8 mouse cellular contexts compared by ENCODE assay signal in genomic region chr2:158410022-158411014, GRCm38 (mm10). TPM values are rescaled to one million over a fixed set of nuclear protein-coding genes. Genes with fewer than 3 reads are reported as not detected.
DNase-seq lines count a peak whose midpoint lies in the region; ATAC-seq lines count a peak whose summit lies in the region.

No protein-coding gene starts in this region.

- H3K27me3 ChIP-seq in forebrain, embryonic 14.5 days (replicated peaks; ENCODE audit: control insufficient read depth, insufficient read depth, low read length) = no peaks in the 10 kb centered on the region
- H3K27me3 ChIP-seq in hindbrain, embryonic 11.5 days (ENCODE audit: control insufficient read depth, insufficient read depth, low read length) = no peaks in the 10 kb centered on the region
- no peaks in the 10 kb centered on the region for H3K27me3 ChIP-seq in limb, embryonic 13.5 days
- H3K27me3 ChIP-seq in midbrain, embryonic 14.5 days (ENCODE audit: control insufficient read depth, insufficient read depth, low read length) = no peaks in the 10 kb centered on the region

- H3K4me3 ChIP-seq in forebrain, embryonic 14.5 days (ENCODE audit: low read depth, low read length) = peak overlapping the region; percentile 92
- peak overlapping the region; percentile 89 for H3K4me3 ChIP-seq in hindbrain, embryonic 11.5 days (ENCODE audit: low read depth, low read length)
- peak overlapping the region; percentile 96 for H3K4me3 ChIP-seq in limb, embryonic 13.5 days
- peak overlapping the region; percentile 95 for H3K4me3 ChIP-seq in midbrain, embryonic 14.5 days (replicated peaks; ENCODE audit: low read depth, low read length)

- peak overlapping the region; percentile 79 for H3K27ac ChIP-seq in forebrain, embryonic 14.5 days (ENCODE audit: low read depth, low read length)
- peak overlapping the region; percentile 82 for H3K27ac ChIP-seq in hindbrain, embryonic 11.5 days (ENCODE audit: low read depth, low read length)
- peak overlapping the region; percentile 81; the same call in 1 of the 2 replicates for H3K27ac ChIP-seq in limb, embryonic 13.5 days
- peak overlapping the region; percentile 91 for H3K27ac ChIP-seq in midbrain, embryonic 14.5 days (replicated peaks; ENCODE audit: low read depth, low read length)

- H3K4me1 ChIP-seq in forebrain, embryonic 14.5 days (ENCODE audit: control insufficient read depth, insufficient read depth, low read length) = peaks cover 15% of the 10 kb centered on the region
- H3K4me1 ChIP-seq in hindbrain, embryonic 11.5 days (replicated peaks; ENCODE audit: control insufficient read depth, insufficient read depth, low read length) = no peaks in the 10 kb centered on the region
- peaks cover 25% of the 10 kb centered on the region for H3K4me1 ChIP-seq in limb, embryonic 13.5 days
- peaks cover 25% of the 10 kb centered on the region for H3K4me1 ChIP-seq in midbrain, embryonic 14.5 days (ENCODE audit: control insufficient read depth, insufficient read depth, low read length)

- no peaks in the 10 kb centered on the region for H3K9me3 ChIP-seq in forebrain, embryonic 14.5 days (replicated peaks; ENCODE audit: control insufficient read depth, low read length)
- H3K9me3 ChIP-seq in hindbrain, embryonic 11.5 days (ENCODE audit: control insufficient read depth, low read length) = no peaks in the 10 kb centered on the region
- no peaks in the 10 kb centered on the region for H3K9me3 ChIP-seq in limb, embryonic 13.5 days
- H3K9me3 ChIP-seq in midbrain, embryonic 14.5 days (ENCODE audit: control insufficient read depth, low read length) = no peaks in the 10 kb centered on the region

- peak; percentile 36 for DNase-seq in kidney, adult 11 months
- no peak for DNase-seq in kidney, adult 18-20 months
- DNase-seq in cerebellum, adult 18-20 months = peak; percentile 44 to 61
- DNase-seq in forebrain, embryonic 14.5 days (ENCODE audit: low spot score) = peak; percentile 22
- DNase-seq in hindbrain, embryonic 11.5 days (ENCODE audit: low spot score) = peak; percentile 54
- DNase-seq in midbrain, embryonic 14.5 days = peak; percentile 25
- DNase-seq in spleen, postnatal 10 days (ENCODE audit: low spot score in 2 of 2) = peak; percentile 62 to 68

- peak overlapping the region; percentile 92 for H3K4me2 ChIP-seq in forebrain, embryonic 14.5 days (ENCODE audit: low read length)
- H3K4me2 ChIP-seq in hindbrain, embryonic 11.5 days (replicated peaks; ENCODE audit: low read depth, low read length) = peak overlapping the region; percentile 85
- H3K4me2 ChIP-seq in limb, embryonic 13.5 days (replicated peaks) = peak overlapping the region; percentile 92
- H3K4me2 ChIP-seq in midbrain, embryonic 14.5 days (ENCODE audit: low read length) = peak overlapping the region; percentile 91

- peak; percentile 40 for ATAC-seq in forebrain, embryonic 14.5 days
- ATAC-seq in hindbrain, embryonic 11.5 days (ENCODE audit: low FRiP score) = peak; percentile 68
- ATAC-seq in limb, embryonic 13.5 days (ENCODE audit: low FRiP score, low read depth) = peak; percentile 20; the same call in 1 of the 2 replicates
- ATAC-seq in midbrain, embryonic 14.5 days (ENCODE audit: low FRiP score, low TSS enrichment) = peak; percentile 53

- 2% methylated on average over 57 of the region's 67 CpGs for WGBS in forebrain, embryonic 14.5 days
- 5% methylated on average over 44 of the region's 67 CpGs for WGBS in hindbrain, embryonic 11.5 days
- 2% methylated on average over 61 of the region's 67 CpGs for WGBS in limb, embryonic 13.5 days
- WGBS in midbrain, embryonic 14.5 days = 3% methylated on average over 47 of the region's 67 CpGs

- H3K9ac ChIP-seq in forebrain, embryonic 14.5 days (ENCODE audit: low read length) = peak overlapping the region; percentile 91
- H3K9ac ChIP-seq in hindbrain, embryonic 11.5 days (ENCODE audit: low read depth, low read length) = peak overlapping the region; percentile 83
- H3K9ac ChIP-seq in limb, embryonic 13.5 days = peak overlapping the region; percentile 90
- H3K9ac ChIP-seq in midbrain, embryonic 14.5 days (replicated peaks; ENCODE audit: low read length) = peak overlapping the region; percentile 90

- no peaks in the 10 kb centered on the region for H3K36me3 ChIP-seq in forebrain, embryonic 14.5 days (ENCODE audit: control insufficient read depth, insufficient read depth, low read length)
- no peaks in the 10 kb centered on the region for H3K36me3 ChIP-seq in hindbrain, embryonic 11.5 days (ENCODE audit: control insufficient read depth, insufficient read depth, low read length)
- no peaks in the 10 kb centered on the region for H3K36me3 ChIP-seq in limb, embryonic 13.5 days
- H3K36me3 ChIP-seq in midbrain, embryonic 14.5 days (ENCODE audit: control insufficient read depth, insufficient read depth, low read length) = no peaks in the 10 kb centered on the region

RNA-seq across cellular contexts. Expression of gene Ralgapb, which starts 0.7 kb away (rescaled TPM):
- polyA plus RNA-seq in forebrain, embryonic 14.5 days (2014; fragmentation: Nextera tagmentation; extraction: Ambion mirVana) = 22.8 and 25.7 TPM in 2 replicates
- polyA plus RNA-seq in hindbrain, embryonic 11.5 days (2014; fragmentation: Nextera tagmentation; extraction: Ambion mirVana) = 25.6 and 32.4 TPM in 2 replicates
- 17.5 and 18.6 TPM in 2 replicates for polyA plus RNA-seq in limb, embryonic 13.5 days (2015; fragmentation: Nextera tagmentation; extraction: Ambion mirVana)
- polyA plus RNA-seq in midbrain, embryonic 14.5 days (2014; fragmentation: Nextera tagmentation; extraction: Ambion mirVana) = 31.4 and 32.6 TPM in 2 replicates

RNA-seq across cellular contexts. Expression of gene Snhg11, which starts 34.9 kb away (rescaled TPM):
- 30.3 and 55.7 TPM in 2 replicates for polyA plus RNA-seq in forebrain, embryonic 14.5 days (2014; fragmentation: Nextera tagmentation; extraction: Ambion mirVana)
- 42.3 and 79.1 TPM in 2 replicates for polyA plus RNA-seq in hindbrain, embryonic 11.5 days (2014; fragmentation: Nextera tagmentation; extraction: Ambion mirVana)
- polyA plus RNA-seq in limb, embryonic 13.5 days (2015; fragmentation: Nextera tagmentation; extraction: Ambion mirVana) = 8.7 and 9.9 TPM in 2 replicates
- polyA plus RNA-seq in midbrain, embryonic 14.5 days (2014; fragmentation: Nextera tagmentation; extraction: Ambion mirVana) = 225 and 337 TPM in 2 replicates
